Mouse (Mus musculus): ENCODE data around the gene Obp2a.

- no peak for TF ChIP-seq CTCF (IDR thresholded peaks at IDR 0.05; ENCODE audit: borderline replicate concordance, insufficient read depth, low read depth, low read length)
- no peak for TF ChIP-seq POLR2A (IDR thresholded peaks at IDR 0.05; ENCODE audit: borderline replicate concordance, insufficient read depth, low read length)
Measured at GRCm38 (mm10) chr2:25654502-25654901, 45.3 kb upstream of the Obp2a start.
